Mouse (Mus musculus) liver, adult 10 weeks (tissue): ENCODE data around the gene Zfand4. TPM values are rescaled to one million over a fixed set of nuclear protein-coding genes. Genes with fewer than 3 reads are reported as not detected.

Experiments used
- polyA plus RNA-seq: library from polyadenylated mRNA; stranded (reverse); fragments of 350-450 nt; fragmentation: Illumina TruSeq; extraction: RNeasy Lipid Tissue Mini Kit (QIAGEN cat#74804); gene quantifications from one replicate; pipeline ENCODE4 v1.2.3, GENCODE M21; 2014; ENCODE audit warnings: low read depth, low replicate concordance

The Zfand4 gene
- polyA plus RNA-seq = 30.7 TPM

GRCm38 (mm10) chr6:116264018-116264651 is at the start of gene Zfand4:
Zfand4 (plus strand) TSS chr6:116264222.

GRCm38 (mm10) chr6:116337835-116338501 is 73.9 kb downstream of the Zfand4 start, which contains the start of gene March8:
March8 (plus strand) TSS chr6:116338024.

Other genes with a start within 250 kb of the Zfand4 start
- 14.9 TPM for gene Tmcc1, start 70.7 kb upstream of the Zfand4 start, polyA plus RNA-seq
- 23.8 TPM for gene Washc2, start 56.2 kb upstream of the Zfand4 start, polyA plus RNA-seq
- gene March8, start 73.8 kb downstream of the Zfand4 start, polyA plus RNA-seq = 93.8 TPM
- gene Alox5, start 197.0 kb downstream of the Zfand4 start, polyA plus RNA-seq = not detected
- not detected for gene Olfr211, start 224.9 kb downstream of the Zfand4 start, polyA plus RNA-seq
- gene Olfr212, start 242.3 kb downstream of the Zfand4 start, polyA plus RNA-seq = not detected